10 mouse cellular contexts compared by ENCODE assay signal in genomic region chrX:96329764-96330163, GRCm38 (mm10). TPM values are rescaled to one million over a fixed set of nuclear protein-coding genes. Genes with fewer than 3 reads are reported as not detected.
DNase-seq lines count a peak whose midpoint lies in the region.
"Had no signal": no experiment of that assay in that cellular context is flagged by ENCODE, and none has a peak within 500 bp of the region (broad histone marks: within the 10 kb centered on the region; RNA-seq: fewer than 3 reads in every experiment).

No protein-coding gene starts in this region.

- no peak overlapping the region for H3K4me3 ChIP-seq in forebrain, embryonic 10.5 days
- H3K4me3 ChIP-seq: limb, embryonic 13.5 days had no signal

- no peaks in the 10 kb centered on the region for H3K4me1 ChIP-seq in forebrain, embryonic 10.5 days
- H3K4me1 ChIP-seq: limb, embryonic 13.5 days had no signal

- H3K27ac ChIP-seq in forebrain, embryonic 10.5 days = no peak overlapping the region
- H3K27ac ChIP-seq: limb, embryonic 13.5 days had no signal

- DNase-seq in gastrocnemius, adult 18-20 months (ENCODE audit: low spot score) = peak; percentile 0
- DNase-seq in gastrocnemius, postnatal 10 days = no peak
- peak; percentile 11 to 16 for DNase-seq in right cerebral cortex, postnatal 10 days (ENCODE audit: low spot score in 2 of 2)
- DNase-seq in right cerebral cortex, postnatal 36 days (ENCODE audit: low spot score in 2 of 2) = no peak
- peak; percentile 1 to 21 for DNase-seq in heart, postnatal 14 days
- peak; percentile 7 for DNase-seq in retina, postnatal 1 day
- no peak for DNase-seq in forebrain, embryonic 10.5 days (ENCODE audit: extremely low spot score, low spot score)
- no peak for DNase-seq in urinary bladder, postnatal 25 days (ENCODE audit: low spot score)

- H3K9me3 ChIP-seq in forebrain, embryonic 10.5 days = no peaks in the 10 kb centered on the region
- H3K9me3 ChIP-seq: limb, embryonic 13.5 days had no signal

- intact Hi-C loops in heart, postnatal 14 days (cut with DNase I) = loop anchor here (10.0 kb wide), 1 partner anchor 315 kb away; no protein-coding TSS in a partner anchor

- H3K27me3 ChIP-seq in forebrain, embryonic 10.5 days (ENCODE audit: poor library complexity, severe bottlenecking) = no peaks in the 10 kb centered on the region
- H3K27me3 ChIP-seq: limb, embryonic 13.5 days had no signal

- H3K36me3 ChIP-seq in forebrain, embryonic 10.5 days (replicated peaks) = no peaks in the 10 kb centered on the region
- H3K36me3 ChIP-seq: limb, embryonic 13.5 days had no signal

- WGBS in forebrain, embryonic 10.5 days = 55% methylated on average over 4 of the region's 4 CpGs

RNA-seq across cellular contexts. Expression of gene Vsig4, which starts 36.5 kb away (rescaled TPM):
- not detected for total RNA-seq in gastrocnemius, adult 18-20 months (2021)
- total RNA-seq in gastrocnemius, postnatal 10 days (2021) = not detected
- total RNA-seq in heart, postnatal 14 days (2021) = 1 to 10 TPM in 1 of 2 experiments, under 1 TPM in 1; 0.65 to 1.0 TPM
- polyA plus RNA-seq in forebrain, embryonic 10.5 days (2016; fragmentation: Nextera tagmentation; extraction: Ambion mirVana) = not detected in 2 replicates
- polyA plus RNA-seq: frontal cortex, adult 2 months; limb, embryonic 13.5 days had no signal

Comparison
In these comparisons a context has a peak if more than half of its experiments do, and no peak if none do; other contexts are left out.
1. DNase-seq: peak in gastrocnemius, adult 18-20 months (single experiment), right cerebral cortex, postnatal 10 days (2 of 2), heart, postnatal 14 days (2 of 2) and retina, postnatal 1 day (single experiment); none in gastrocnemius, postnatal 10 days (single experiment), right cerebral cortex, postnatal 36 days (0 of 2), forebrain, embryonic 10.5 days (single experiment) and urinary bladder, postnatal 25 days (single experiment).